Mouse (Mus musculus) C2C12 (cell line): ENCODE measurements around the gene Tpgs1.

Source experiments
- CTCF ChIP-seq: IDR thresholded peaks from one replicate; pipeline ENCODE4 v1.5.1; 2011; ENCODE audit not compliant: control insufficient read depth, insufficient read depth, insufficient read length
- MYOG ChIP-seq: IDR thresholded peaks from one replicate; pipeline ENCODE4 v1.6.1; 2011; ENCODE audit not compliant: control insufficient read depth, insufficient read length; ENCODE audit errors: extremely low read depth

DNA sequence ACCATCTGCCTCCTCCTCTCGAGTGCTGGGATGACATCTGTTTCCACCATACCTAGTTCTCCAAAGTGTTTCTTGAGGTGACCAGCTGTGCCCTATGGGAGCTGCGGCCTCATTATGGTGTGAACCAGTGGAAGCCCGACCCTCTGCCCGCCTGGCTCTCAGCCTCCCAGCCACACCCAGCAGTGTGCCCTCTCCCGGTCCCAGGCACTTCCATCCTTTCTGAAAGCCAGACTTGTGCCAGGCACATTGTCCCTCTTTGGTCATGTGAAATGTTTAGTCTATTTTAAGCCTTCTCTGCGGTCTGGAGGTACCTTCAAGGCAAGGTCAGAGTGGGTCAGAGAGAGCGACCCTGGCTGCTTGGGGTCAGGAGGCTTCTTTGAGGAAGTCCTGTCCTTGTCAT is 54.5 kb downstream of the Tpgs1 start:
- TF ChIP-seq CTCF (no peak), MYOG (no peak)
